Mouse (Mus musculus) C2C12 (cell line): ENCODE data around the gene Zfp648.

Source experiments
- CTCF ChIP-seq: IDR thresholded peaks from one replicate; pipeline ENCODE4 v1.5.1; 2011; ENCODE audit not compliant: control insufficient read depth, insufficient read depth, insufficient read length
- MAX ChIP-seq: IDR thresholded peaks from one replicate; pipeline ENCODE4 v1.6.1; 2011; ENCODE audit warnings: mild to moderate bottlenecking, control low read depth

DNA sequence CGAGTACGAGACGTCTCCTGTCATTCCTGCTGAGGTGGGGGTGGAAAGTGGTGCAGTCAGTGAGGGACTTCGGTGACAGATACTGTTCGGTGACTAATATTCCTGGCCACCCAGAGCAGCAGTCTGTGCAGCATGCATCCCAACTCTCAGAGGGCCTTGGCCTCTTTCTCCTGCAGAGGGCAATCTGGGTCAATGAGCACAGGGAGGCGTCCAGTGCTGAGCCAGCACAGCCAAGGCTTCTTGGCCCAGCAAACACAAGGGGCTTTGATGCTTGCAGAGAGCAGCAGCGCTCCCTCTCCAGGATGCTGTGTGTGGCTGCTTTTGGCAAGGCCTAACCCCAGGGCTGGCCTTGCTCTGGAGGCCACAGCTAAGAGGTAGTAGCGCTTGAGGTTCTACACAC lies 1.6 kb downstream of the Zfp648 start:
- no peak for TF ChIP-seq CTCF
- TF ChIP-seq MAX: no peak
